Mouse (Mus musculus): Measurements from ENCODE around the gene Tgfb1.

DNA sequence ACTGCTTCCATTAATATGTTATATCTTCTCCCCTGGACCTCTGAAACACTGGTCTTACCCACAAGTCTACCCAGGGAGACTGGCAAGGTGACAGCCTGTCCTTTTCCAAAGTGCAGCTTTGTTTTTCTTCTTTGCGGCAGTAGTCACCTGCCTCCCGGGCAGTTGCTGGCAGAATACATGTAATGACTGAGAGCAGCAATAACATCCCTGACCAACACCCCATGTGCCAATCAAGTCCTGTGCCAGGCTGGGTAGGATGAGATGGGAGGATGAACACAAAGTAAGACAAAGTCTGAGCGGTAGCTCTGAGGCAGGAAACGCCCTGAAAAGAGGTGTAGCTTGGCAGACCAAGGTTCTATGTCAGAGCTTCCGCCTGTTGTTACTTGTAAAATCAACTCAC, 41.0 kb downstream of the Tgfb1 start:
- TF ChIP-seq GATA1 (IDR thresholded peaks at IDR 0.05; ENCODE audit: borderline replicate concordance, low read length) (no peak), FLI1 (IDR thresholded peaks at IDR 0.05; ENCODE audit: low read length) (no peak)
